In genomic region chr10:61936211-61937121, GRCm38 (mm10) we compare ENCODE assay signal across 9 mouse cellular contexts. TPM values are rescaled to one million over a fixed set of nuclear protein-coding genes. Genes with fewer than 3 reads are reported as not detected.
DNase-seq lines count a peak whose midpoint lies in the region; ATAC-seq and TF ChIP-seq lines count a peak whose summit lies in the region.
"Had no signal": no experiment of that assay in that cellular context is flagged by ENCODE, and none has a peak within 500 bp of the region (broad histone marks: within the 10 kb centered on the region; RNA-seq: fewer than 3 reads in every experiment).

No protein-coding gene starts in this region.

- H3K4me2 ChIP-seq in heart, embryonic 11.5 days, result peak overlapping the region; percentile 61
- H3K4me2 ChIP-seq in embryonic facial prominence, embryonic 15.5 days (replicated peaks), result peak overlapping the region; percentile 41
- H3K4me2 ChIP-seq in hindbrain, postnatal 0 days (ENCODE audit: low read depth, low read length), result peak overlapping the region; percentile 35
- H3K4me2 ChIP-seq in midbrain, embryonic 15.5 days, result peak overlapping the region; percentile 45

- H3K4me1 ChIP-seq in heart, embryonic 11.5 days (ENCODE audit: control insufficient read depth, insufficient read depth, low read length), result peaks cover 36% of the 10 kb centered on the region
- H3K4me1 ChIP-seq in embryonic facial prominence, embryonic 15.5 days, result peaks cover 23% of the 10 kb centered on the region
- H3K4me1 ChIP-seq in hindbrain, postnatal 0 days (ENCODE audit: insufficient read depth, low read length), result peaks cover 9% of the 10 kb centered on the region; the same call in 1 of the 2 replicates
- H3K4me1 ChIP-seq in midbrain, embryonic 15.5 days, result peaks cover 15% of the 10 kb centered on the region

- DNase-seq in heart, adult 11 months, result no peak
- DNase-seq in hindbrain, postnatal 0 days (ENCODE audit: low spot score), result no peak
- DNase-seq in spleen, adult 12 weeks (ENCODE audit: low spot score), result no peak
- DNase-seq in left cerebral cortex, adult 11 months (ENCODE audit: low spot score), result no peak
- DNase-seq in cerebellum, postnatal 4 days (ENCODE audit: low spot score in 2 of 2), result no peak

- TF ChIP-seq CTCF in hindbrain, postnatal 0 days (IDR thresholded peaks at IDR 0.05; ENCODE audit: low read depth), result no peak

- ATAC-seq in heart, embryonic 11.5 days (replicated peaks; ENCODE audit: insufficient number of reproducible peaks, low FRiP score, low TSS enrichment), result 0 out of 2 replicates have a peak, but pooled peaks have one; percentile 44
- peak; percentile 16 for ATAC-seq in embryonic facial prominence, embryonic 15.5 days (ENCODE audit: insufficient number of reproducible peaks, low FRiP score, low TSS enrichment, low read depth)
- peak; percentile 31; the same call in 1 of the 2 replicates for ATAC-seq in hindbrain, postnatal 0 days
- no peak for ATAC-seq in midbrain, embryonic 15.5 days (replicated peaks)

- peak overlapping the region; percentile 56 for H3K9ac ChIP-seq in heart, embryonic 11.5 days (ENCODE audit: low read depth, low read length)
- H3K9ac ChIP-seq in embryonic facial prominence, embryonic 15.5 days, result no peak overlapping the region
- H3K9ac ChIP-seq in hindbrain, postnatal 0 days (replicated peaks; ENCODE audit: low read length), result no peak overlapping the region
- H3K9ac ChIP-seq in midbrain, embryonic 15.5 days, result no peak overlapping the region

- H3K4me3 ChIP-seq in heart, embryonic 11.5 days (ENCODE audit: low read depth, low read length), result peak overlapping the region; percentile 18; the same call in 1 of the 2 replicates
- H3K4me3 ChIP-seq in embryonic facial prominence, embryonic 15.5 days (replicated peaks), result no peak overlapping the region
- no peak overlapping the region for H3K4me3 ChIP-seq in hindbrain, postnatal 0 days (ENCODE audit: low read length)
- H3K4me3 ChIP-seq in midbrain, embryonic 15.5 days, result peak overlapping the region; percentile 9

- H3K9me3 ChIP-seq in heart, embryonic 11.5 days (replicated peaks; ENCODE audit: control insufficient read depth, low read length), result no peaks in the 10 kb centered on the region
- H3K9me3 ChIP-seq in embryonic facial prominence, embryonic 15.5 days (replicated peaks), result no peaks in the 10 kb centered on the region
- no peaks in the 10 kb centered on the region for H3K9me3 ChIP-seq in hindbrain, postnatal 0 days (ENCODE audit: low read length)
- H3K9me3 ChIP-seq in midbrain, embryonic 15.5 days, result no peaks in the 10 kb centered on the region

- H3K27me3 ChIP-seq in heart, embryonic 11.5 days (ENCODE audit: control insufficient read depth, insufficient read depth, low read length), result no peaks in the 10 kb centered on the region
- H3K27me3 ChIP-seq in embryonic facial prominence, embryonic 15.5 days, result peaks cover 17% of the 10 kb centered on the region
- peaks cover 3% of the 10 kb centered on the region; the same call in 1 of the 2 replicates for H3K27me3 ChIP-seq in hindbrain, postnatal 0 days (ENCODE audit: insufficient read depth, low read length)
- peaks cover 12% of the 10 kb centered on the region for H3K27me3 ChIP-seq in midbrain, embryonic 15.5 days (replicated peaks)

- H3K27ac ChIP-seq in heart, embryonic 11.5 days (ENCODE audit: low read depth, low read length), result peak overlapping the region; percentile 77; the same call in 1 of the 2 replicates
- no peak overlapping the region for H3K27ac ChIP-seq in embryonic facial prominence, embryonic 15.5 days (replicated peaks)
- H3K27ac ChIP-seq in hindbrain, postnatal 0 days, result no peak overlapping the region
- H3K27ac ChIP-seq in midbrain, embryonic 15.5 days, result no peak overlapping the region

- no peaks in the 10 kb centered on the region for H3K36me3 ChIP-seq in heart, embryonic 11.5 days (ENCODE audit: control insufficient read depth, insufficient read depth, low read length)
- H3K36me3 ChIP-seq in embryonic facial prominence, embryonic 15.5 days, result no peaks in the 10 kb centered on the region
- H3K36me3 ChIP-seq in hindbrain, postnatal 0 days (ENCODE audit: insufficient read depth, low read length), result no peaks in the 10 kb centered on the region
- no peaks in the 10 kb centered on the region for H3K36me3 ChIP-seq in midbrain, embryonic 15.5 days (replicated peaks)

- under 1% methylated on average over 26 of the region's 28 CpGs for WGBS in heart, embryonic 11.5 days (ENCODE audit: insufficient replicate concordance)
- WGBS in embryonic facial prominence, embryonic 15.5 days, result 4% methylated on average over 28 of the region's 28 CpGs
- WGBS in hindbrain, postnatal 0 days, result 1% methylated on average over 28 of the region's 28 CpGs
- WGBS in midbrain, embryonic 15.5 days, result 1% methylated on average over 28 of the region's 28 CpGs

RNA-seq across cellular contexts. Expression of gene Col13a1, which starts 42.4 kb away (rescaled TPM):
- polyA plus RNA-seq in heart, embryonic 11.5 days (2014; fragmentation: Nextera tagmentation; extraction: Ambion mirVana), result 9.4 and 12.9 TPM in 2 replicates
- 13.1 and 17.2 TPM in 2 replicates for polyA plus RNA-seq in embryonic facial prominence, embryonic 15.5 days (2015; fragmentation: Nextera tagmentation; extraction: Ambion mirVana)
- 2.5 and 4.2 TPM in 2 replicates for total RNA-seq in hindbrain, postnatal 0 days (2014; rRNA removed)
- polyA plus RNA-seq in hindbrain, postnatal 0 days (2015; fragmentation: Nextera tagmentation; extraction: Ambion mirVana), result 1.6 and 1.7 TPM in 2 replicates
- polyA plus RNA-seq in midbrain, embryonic 15.5 days (2015; fragmentation: Nextera tagmentation; extraction: Ambion mirVana), result 1.9 and 2.9 TPM in 2 replicates
- total RNA-seq: common myeloid progenitor, adult 5-6 weeks had no signal

Comparison
In these comparisons a context has a peak if more than half of its experiments do, and no peak if none do; other contexts are left out.
1. H3K4me3 ChIP-seq: peak in heart, embryonic 11.5 days (single experiment) and midbrain, embryonic 15.5 days (single experiment); none in embryonic facial prominence, embryonic 15.5 days (single experiment) and hindbrain, postnatal 0 days (single experiment).
2. Peak in every context shown above with its lines, with median percentiles within 50 percentile points of each other: H3K4me2 ChIP-seq.